Comparison of ENCODE assay signal across 8 mouse cellular contexts in the genomic region with DNA sequence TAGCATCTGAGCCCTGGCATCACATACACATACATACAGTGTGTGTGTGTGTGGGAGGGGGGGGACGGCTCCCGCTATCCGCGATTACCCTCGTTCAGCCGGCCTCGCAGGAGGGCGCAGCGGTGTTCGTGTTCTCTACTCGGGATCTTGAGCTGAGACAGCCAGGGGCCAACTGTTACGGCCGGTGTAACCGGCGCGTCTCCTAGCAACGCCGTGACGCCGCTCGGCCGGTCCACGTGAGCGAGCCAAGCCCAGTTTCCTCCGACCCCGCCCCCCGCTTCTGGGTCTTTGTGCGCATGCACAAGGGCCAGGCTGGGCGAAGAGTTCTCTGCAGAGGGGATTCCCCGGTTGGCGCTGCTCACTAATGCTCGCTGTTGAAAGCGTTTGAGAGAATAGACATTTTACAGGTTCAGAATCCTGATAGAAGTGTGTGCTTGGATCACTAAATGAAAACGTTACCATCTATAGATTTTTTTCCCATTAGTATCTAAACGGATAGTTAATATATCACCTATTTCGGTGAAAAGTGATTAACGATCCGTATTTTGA. TPM values are rescaled to one million over a fixed set of nuclear protein-coding genes. Genes with fewer than 3 reads are reported as not detected.
DNase-seq lines count a peak whose midpoint lies in the region; ATAC-seq and TF ChIP-seq lines count a peak whose summit lies in the region.

No protein-coding gene starts in this region.

- dilution Hi-C loops in CH12.LX (cut with MboI; ENCODE audit: extremely low pct_ligation_motif_present, extremely low pct_unique_long_range_greater_than_20kb, low sequenced_read_pairs), result no loop called here

- H3K36me3 ChIP-seq in CH12.LX (replicated peaks in 1 of 2; ENCODE audit: control insufficient read depth in 1 of 2, insufficient read depth in 1 of 2, low read length in 1 of 2), result no peaks in the 10 kb centered on the region
- no peaks in the 10 kb centered on the region for H3K36me3 ChIP-seq in forebrain, embryonic 12.5 days (replicated peaks)
- H3K36me3 ChIP-seq in liver, postnatal 0 days (replicated peaks; ENCODE audit: insufficient read depth, low read length), result no peaks in the 10 kb centered on the region
- no peaks in the 10 kb centered on the region for H3K36me3 ChIP-seq in neural tube, embryonic 14.5 days (ENCODE audit: control insufficient read depth, insufficient read depth, low read length)

- H3K9me3 ChIP-seq in CH12.LX (replicated peaks; ENCODE audit: low read length), result peaks cover 4% of the 10 kb centered on the region
- H3K9me3 ChIP-seq in forebrain, embryonic 12.5 days, result no peaks in the 10 kb centered on the region
- no peaks in the 10 kb centered on the region for H3K9me3 ChIP-seq in liver, postnatal 0 days (ENCODE audit: low read length)
- no peaks in the 10 kb centered on the region for H3K9me3 ChIP-seq in neural tube, embryonic 14.5 days (ENCODE audit: control insufficient read depth, low read length)

- H3K9ac ChIP-seq in CH12.LX (ENCODE audit: insufficient read depth, low read depth), result no peak overlapping the region; the same call in 1 of the 2 replicates
- H3K9ac ChIP-seq in forebrain, embryonic 12.5 days, result peak overlapping the region; percentile 30
- H3K9ac ChIP-seq in liver, postnatal 0 days (replicated peaks), result no peak overlapping the region; the same call in 1 of the 2 replicates
- peak overlapping the region; percentile 50 for H3K9ac ChIP-seq in neural tube, embryonic 14.5 days (replicated peaks; ENCODE audit: low read depth, low read length)

- H3K4me3 ChIP-seq in CH12.LX (replicated peaks in 1 of 3; ENCODE audit: low read depth in 2 of 3, low read length in 2 of 3, poor library complexity in 1 of 3), result peak overlapping the region; percentile 39 to 62 (median 56)
- H3K4me3 ChIP-seq in forebrain, embryonic 12.5 days (replicated peaks), result peak overlapping the region; percentile 48
- H3K4me3 ChIP-seq in liver, postnatal 0 days (ENCODE audit: low read depth, low read length), result peak overlapping the region; percentile 51
- H3K4me3 ChIP-seq in neural tube, embryonic 14.5 days (ENCODE audit: low read depth, low read length), result peak overlapping the region; percentile 50

- no peak for TF ChIP-seq CTCF in CH12.LX (conservative IDR thresholded peaks at IDR 0.05 in 1 of 2, IDR thresholded peaks at IDR 0.05 in 1 of 2; ENCODE audit: low read depth in 2 of 2, low read length in 2 of 2)
- TF ChIP-seq CTCF in liver, postnatal 0 days (IDR thresholded peaks at IDR 0.05; ENCODE audit: low read depth), result peak; percentile 5; the same call in 1 of the 2 replicates

- 2% methylated on average over 38 of the region's 38 CpGs for WGBS in forebrain, embryonic 12.5 days
- under 1% methylated on average over 38 of the region's 38 CpGs for WGBS in large intestine, adult 2 months
- WGBS in liver, postnatal 0 days (ENCODE audit: insufficient replicate concordance), result 1% methylated on average over 38 of the region's 38 CpGs
- under 1% methylated on average over 38 of the region's 38 CpGs for WGBS in neural tube, embryonic 14.5 days

- DNase-seq in CH12.LX (ENCODE audit: extremely low read depth), result peak; percentile 95
- DNase-seq in c-Kit-positive CD71-positive TER-119-negative erythroid progenitor cells, embryonic 14.5 days (ENCODE audit: low read depth), result peak; percentile 93
- DNase-seq in heart, postnatal 10 days, result peak; percentile 97 to 98
- DNase-seq in large intestine, adult 2 months (ENCODE audit: low read depth, low spot score), result peak; percentile 78
- peak; percentile 96 for DNase-seq in liver, postnatal 0 days
- peak; percentile 98 for DNase-seq in testis, postnatal 10 days (ENCODE audit: low spot score)

- peaks cover 9% of the 10 kb centered on the region for H3K27me3 ChIP-seq in CH12.LX (replicated peaks)
- peaks cover 19% of the 10 kb centered on the region for H3K27me3 ChIP-seq in forebrain, embryonic 12.5 days
- H3K27me3 ChIP-seq in liver, postnatal 0 days (ENCODE audit: insufficient read depth, low read length), result peaks cover 11% of the 10 kb centered on the region
- H3K27me3 ChIP-seq in neural tube, embryonic 14.5 days (ENCODE audit: control insufficient read depth, insufficient read depth, low read length), result no peaks in the 10 kb centered on the region

- 0 out of 2 replicates have a peak, but pooled peaks have one; percentile 32 for TF ChIP-seq POLR2A in CH12.LX (IDR thresholded peaks at IDR 0.05; ENCODE audit: low read depth, low read length)

- in situ Hi-C loops in CH12.LX (cut with MboI; ENCODE audit: low pct_ligation_motif_present, low pct_unique_long_range_greater_than_20kb, low sequenced_read_pairs), result loop anchor here (10.0 kb wide), 1 partner anchor 74 kb away; no protein-coding TSS in a partner anchor

- ATAC-seq in forebrain, embryonic 12.5 days (ENCODE audit: low FRiP score), result peak; percentile 95
- ATAC-seq in liver, postnatal 0 days, result peak; percentile 87
- ATAC-seq in neural tube, embryonic 14.5 days (ENCODE audit: low read depth), result peak; percentile 94

- peak overlapping the region; percentile 42 for H3K4me2 ChIP-seq in CH12.LX (ENCODE audit: insufficient read depth, low read depth, poor library complexity, severe bottlenecking)
- peak overlapping the region; percentile 66 for H3K4me2 ChIP-seq in forebrain, embryonic 12.5 days
- H3K4me2 ChIP-seq in liver, postnatal 0 days (ENCODE audit: low read depth, low read length), result peak overlapping the region; percentile 86
- H3K4me2 ChIP-seq in neural tube, embryonic 14.5 days (ENCODE audit: low read depth, low read length), result peak overlapping the region; percentile 64

- peaks cover 7 to 24% of the 10 kb centered on the region in 2 experiments; a peak in 3 of 4 replicates for H3K4me1 ChIP-seq in CH12.LX (ENCODE audit: control insufficient read depth in 1 of 2, insufficient read depth in 2 of 2)
- H3K4me1 ChIP-seq in forebrain, embryonic 12.5 days, result peaks cover 12% of the 10 kb centered on the region
- H3K4me1 ChIP-seq in liver, postnatal 0 days (ENCODE audit: insufficient read depth), result peaks cover 10% of the 10 kb centered on the region; the same call in 1 of the 2 replicates
- 0 out of 2 replicates have a peak, but pooled peaks cover 3% of the 10 kb centered on the region for H3K4me1 ChIP-seq in neural tube, embryonic 14.5 days (ENCODE audit: control insufficient read depth, insufficient read depth, low read length)

- intact Hi-C loops in heart, postnatal 10 days (cut with DNase I), result loop anchor here (5.0 kb wide), 1 partner anchor 82 kb away; the partner anchor contains the start of gene Acbd7

- no peak for TF ChIP-seq EP300 in CH12.LX (IDR thresholded peaks at IDR 0.05; ENCODE audit: low read length)
- TF ChIP-seq EP300 in liver, postnatal 0 days (IDR thresholded peaks at IDR 0.05; ENCODE audit: low read depth), result no peak

- no peak overlapping the region for H3K27ac ChIP-seq in CH12.LX (ENCODE audit: insufficient read depth, low read depth)
- no peak overlapping the region for H3K27ac ChIP-seq in forebrain, embryonic 12.5 days
- no peak overlapping the region for H3K27ac ChIP-seq in liver, postnatal 0 days (ENCODE audit: low read depth)
- H3K27ac ChIP-seq in neural tube, embryonic 14.5 days (ENCODE audit: low read depth, low read length), result no peak overlapping the region

- no peaks in the 10 kb centered on the region for H3K79me2 ChIP-seq in CH12.LX (replicated peaks; ENCODE audit: control insufficient read depth, extremely low read depth, insufficient read depth, poor library complexity, severe bottlenecking)

- no peak for TF ChIP-seq RAD21 in CH12.LX (IDR thresholded peaks at IDR 0.05; ENCODE audit: low read depth, low read length)

TF ChIP-seq in CH12.LX, 34 proteins besides CTCF, POLR2A, EP300 and RAD21 (continues in another document):
- no peak for TF ChIP-seq NELFE (IDR thresholded peaks at IDR 0.05; ENCODE audit: low read depth, low read length)
- no peak for TF ChIP-seq CHD2 (IDR thresholded peaks at IDR 0.05; ENCODE audit: low read length)

RNA-seq across cellular contexts. Expression of gene Meig1, which starts 3.5 kb away (rescaled TPM):
- total RNA-seq in CH12.LX (2012; rRNA removed) (not detected in 2 replicates), CH12.LX (2014; rRNA removed) (not detected in 2 replicates)
- not detected in 2 replicates for polyA plus RNA-seq in CH12.LX (2012; ENCODE audit: insufficient read length, low read depth)
- polyA plus RNA-seq in forebrain, embryonic 12.5 days (2016; fragmentation: Nextera tagmentation; extraction: Ambion mirVana), result 2.1 and 3.2 TPM in 2 replicates
- total RNA-seq in heart, postnatal 10 days (2021), result 1 to 10 TPM in 1 of 2 experiments, under 1 TPM in 1; 0.93 to 1.5 TPM
- not detected in 2 replicates for polyA plus RNA-seq in large intestine, adult 2 months (2012; rRNA removed)
- 0.69 and 0.89 TPM in 2 replicates for polyA plus RNA-seq in liver, postnatal 0 days (2015; fragmentation: Nextera tagmentation; extraction: Ambion mirVana)
- polyA plus RNA-seq in neural tube, embryonic 14.5 days (2014; fragmentation: Nextera tagmentation; extraction: Ambion mirVana), result 2.8 and 4.3 TPM in 2 replicates

RNA-seq across cellular contexts. Expression of gene Dclre1c, which starts 5.0 kb away (rescaled TPM):
- 4.9 and 6.0 TPM in 2 replicates for total RNA-seq in CH12.LX (2012; rRNA removed)
- 7.0 and 8.7 TPM in 2 replicates for total RNA-seq in CH12.LX (2014; rRNA removed)
- 7.3 and 9.6 TPM in 2 replicates for polyA plus RNA-seq in CH12.LX (2012; ENCODE audit: insufficient read length, low read depth)
- 7.7 and 8.7 TPM in 2 replicates for polyA plus RNA-seq in forebrain, embryonic 12.5 days (2016; fragmentation: Nextera tagmentation; extraction: Ambion mirVana)
- total RNA-seq in heart, postnatal 10 days (2021), result 1 to 10 TPM; 2.6 to 4.1 TPM
- polyA plus RNA-seq in large intestine, adult 2 months (2012; rRNA removed), result 2.6 and 4.9 TPM in 2 replicates
- 3.0 and 3.1 TPM in 2 replicates for polyA plus RNA-seq in liver, postnatal 0 days (2015; fragmentation: Nextera tagmentation; extraction: Ambion mirVana)
- polyA plus RNA-seq in neural tube, embryonic 14.5 days (2014; fragmentation: Nextera tagmentation; extraction: Ambion mirVana), result 8.7 and 9.8 TPM in 2 replicates

RNA-seq across cellular contexts. Expression of gene Olah, which starts 21.9 kb away (rescaled TPM):
- total RNA-seq in CH12.LX (2012; rRNA removed) (not detected in 2 replicates), CH12.LX (2014; rRNA removed) (0.39 TPM in 1 of 2 replicates, not detected in the other)
- polyA plus RNA-seq in CH12.LX (2012; ENCODE audit: insufficient read length, low read depth), result not detected in 2 replicates
- polyA plus RNA-seq in forebrain, embryonic 12.5 days (2016; fragmentation: Nextera tagmentation; extraction: Ambion mirVana), result not detected in 2 replicates
- not detected for total RNA-seq in heart, postnatal 10 days (2021)
- polyA plus RNA-seq in large intestine, adult 2 months (2012; rRNA removed), result not detected in 2 replicates
- not detected in 2 replicates for polyA plus RNA-seq in liver, postnatal 0 days (2015; fragmentation: Nextera tagmentation; extraction: Ambion mirVana)
- polyA plus RNA-seq in neural tube, embryonic 14.5 days (2014; fragmentation: Nextera tagmentation; extraction: Ambion mirVana), result not detected in 2 replicates

RNA-seq across cellular contexts. Expression of gene Suv39h2, which starts 55.9 kb away (rescaled TPM):
- total RNA-seq in CH12.LX (2012; rRNA removed), result 9.6 and 10.9 TPM in 2 replicates
- 17.3 and 21.0 TPM in 2 replicates for total RNA-seq in CH12.LX (2014; rRNA removed)
- polyA plus RNA-seq in CH12.LX (2012; ENCODE audit: insufficient read length, low read depth), result 11.4 and 12.4 TPM in 2 replicates
- 37.8 and 40.3 TPM in 2 replicates for polyA plus RNA-seq in forebrain, embryonic 12.5 days (2016; fragmentation: Nextera tagmentation; extraction: Ambion mirVana)
- 1 to 10 TPM; 1.7 to 1.8 TPM for total RNA-seq in heart, postnatal 10 days (2021)
- 1.3 TPM in 2 replicates for polyA plus RNA-seq in large intestine, adult 2 months (2012; rRNA removed)
- polyA plus RNA-seq in liver, postnatal 0 days (2015; fragmentation: Nextera tagmentation; extraction: Ambion mirVana), result 2.3 and 2.5 TPM in 2 replicates
- 7.8 and 10.1 TPM in 2 replicates for polyA plus RNA-seq in neural tube, embryonic 14.5 days (2014; fragmentation: Nextera tagmentation; extraction: Ambion mirVana)

Comparison
In these comparisons a context has a peak if more than half of its experiments do, and no peak if none do; other contexts are left out.
1. H3K9ac ChIP-seq: peak in forebrain, embryonic 12.5 days (single experiment) and neural tube, embryonic 14.5 days (single experiment); none in CH12.LX (single experiment) and liver, postnatal 0 days (single experiment).
2. Peak in every context shown above with its lines, with median percentiles within 50 percentile points of each other: DNase-seq, H3K4me2 ChIP-seq, H3K4me3 ChIP-seq and ATAC-seq.